Mouse (Mus musculus) kidney, embryonic 15.5 days (tissue): ENCODE measurements around the gene Itga9. TPM values are rescaled to one million over a fixed set of nuclear protein-coding genes. Genes with fewer than 3 reads are reported as not detected.

Source experiments
- ATAC-seq: fragments of 200-750 bp; cut with Nextera tagmentation; replicated peaks from 2 replicates; pipeline ENCODE4 v1.8.0; 2017; ENCODE audit warnings: moderate TSS enrichment; ENCODE audit not compliant: low FRiP score
- H3K27ac ChIP-seq: fragments of 300-500 bp; sonication (generic); 2 replicates; pipeline ENCODE4 v1.5.1; 2015; ENCODE audit warnings: mild to moderate bottlenecking, inconsistent platforms
- H3K27me3 ChIP-seq: fragments of 300-500 bp; sonication (generic); 2 replicates; pipeline ENCODE4 v1.6.1; 2015; ENCODE audit warnings: inconsistent platforms
- H3K36me3 ChIP-seq: fragments of 300-500 bp; sonication (generic); 2 replicates; pipeline ENCODE4 v1.6.1; 2015; ENCODE audit warnings: inconsistent platforms
- H3K4me1 ChIP-seq: fragments of 300-500 bp; sonication (generic); 2 replicates; pipeline ENCODE4 v1.6.1; 2015; ENCODE audit warnings: inconsistent platforms
- H3K4me2 ChIP-seq: fragments of 300-500 bp; sonication (generic); 2 replicates; pipeline ENCODE4 v1.6.1; 2015; ENCODE audit warnings: moderate library complexity, mild to moderate bottlenecking, inconsistent platforms
- H3K4me3 ChIP-seq: fragments of 300-500 bp; sonication (generic); replicated peaks from 2 replicates; pipeline ENCODE4 v1.5.1; 2015; ENCODE audit warnings: mild to moderate bottlenecking, inconsistent platforms
- H3K9ac ChIP-seq: fragments of 300-500 bp; sonication (generic); 2 replicates; pipeline ENCODE4 v1.6.1; 2015; ENCODE audit warnings: mild to moderate bottlenecking, inconsistent platforms
- H3K9me3 ChIP-seq: fragments of 300-500 bp; sonication (generic); replicated peaks from 2 replicates; pipeline ENCODE4 v1.6.1; 2016; ENCODE audit warnings: inconsistent platforms
- WGBS: fragments of 180-500 bp; shearing (Covaris S2); methylation state at CpG from one replicate; pipeline ENCODE4 v1.1.7; 2015; ENCODE audit warnings: mixed read lengths; 5-methylcytosine and 5-hydroxymethylcytosine counted together
- polyA plus RNA-seq: library from polyadenylated mRNA; unstranded; fragments of >200 nt; fragmentation: Nextera tagmentation; extraction: Ambion mirVana; gene quantifications from 2 replicates; pipeline ENCODE4 v1.2.1, GENCODE M21; 2015

Gene Itga9
- polyA plus RNA-seq, 1 experiment from 2014 or later: 26.1 TPM

DNA sequence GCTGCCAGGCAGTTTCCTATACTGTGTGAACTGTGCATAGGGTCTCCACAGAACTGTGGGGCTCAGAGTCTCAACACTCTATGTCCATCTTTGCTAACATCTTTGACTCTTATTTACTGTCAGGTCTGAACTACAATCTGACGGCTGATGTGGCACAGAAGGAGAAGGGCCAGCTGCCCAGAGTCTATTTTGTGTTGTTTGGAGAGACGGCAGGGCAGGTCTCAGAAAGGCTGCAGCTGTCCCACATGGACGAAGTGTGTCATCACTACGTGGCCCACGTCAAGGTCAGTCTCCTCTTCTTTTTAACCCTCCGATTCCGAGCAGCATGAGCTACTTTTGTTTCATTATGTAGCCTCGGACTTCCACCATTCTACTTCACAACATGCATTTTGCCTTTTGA, 91.7 kb downstream of the Itga9 start:
- Histone ChIP-seq H3K27me3 (no peaks in the 10 kb centered on the region), H3K27ac (no peak overlapping the region), H3K4me2 (no peak overlapping the region), H3K9ac (no peak overlapping the region), H3K36me3 (peaks cover 41% of the 10 kb centered on the region; the same call in 1 of the 2 replicates), H3K9me3 (no peaks in the 10 kb centered on the region), H3K4me3 (no peak overlapping the region), H3K4me1 (peaks cover 31% of the 10 kb centered on the region)
- no peak for ATAC-seq
- WGBS: 65% methylated on average over 8 of the region's 8 CpGs

DNA sequence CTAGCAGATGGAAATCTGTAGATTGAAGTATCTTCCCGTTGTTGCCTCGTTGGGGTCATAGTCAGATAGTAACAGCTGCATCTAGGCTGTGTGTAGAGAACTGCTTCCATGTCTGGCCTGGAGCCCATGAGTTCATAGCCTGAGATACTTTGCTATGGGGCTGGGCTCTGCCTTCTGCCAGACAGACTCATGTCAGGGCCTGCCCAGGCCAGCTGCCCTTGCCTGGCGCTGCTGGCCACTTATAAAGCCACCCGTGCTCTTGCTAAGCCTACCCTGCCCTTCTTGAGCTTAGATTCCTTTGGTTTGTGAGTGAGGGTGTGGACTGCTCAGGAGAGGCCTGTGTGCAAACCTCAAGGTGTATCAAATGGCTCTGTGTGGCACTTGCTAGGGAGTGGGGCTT, 93.2 kb downstream of the Itga9 start:
- Histone ChIP-seq H3K36me3 (peaks cover 38% of the 10 kb centered on the region; the same call in 1 of the 2 replicates), H3K4me3 (no peak overlapping the region), H3K9ac (no peak overlapping the region), H3K27me3 (no peaks in the 10 kb centered on the region), H3K4me2 (no peak overlapping the region), H3K27ac (peak overlapping the region; percentile 64; the same call in 1 of the 2 replicates), H3K9me3 (no peaks in the 10 kb centered on the region), H3K4me1 (peaks cover 20% of the 10 kb centered on the region)
- WGBS: 83% methylated on average over 4 of the region's 4 CpGs
- no peak for ATAC-seq

DNA sequence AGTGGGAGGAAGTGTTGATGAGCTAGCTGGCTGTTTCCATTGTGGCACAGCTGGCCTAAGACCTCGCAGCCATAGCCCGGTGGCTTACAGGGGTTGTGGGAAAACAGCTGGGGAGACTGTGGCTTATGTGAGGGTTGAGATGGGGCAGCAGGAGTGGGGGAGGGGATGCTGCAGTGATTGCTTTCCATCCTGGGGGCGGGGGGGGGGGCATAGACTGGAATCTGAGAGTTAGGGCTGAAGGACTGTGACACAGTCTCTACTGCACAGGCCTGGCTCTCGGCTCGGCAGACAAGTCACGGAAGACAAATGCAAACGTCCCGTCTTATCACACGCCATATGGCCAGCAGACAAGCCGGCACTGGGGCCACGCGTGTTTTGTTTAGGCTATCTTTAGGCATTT, 94.4 kb downstream of the Itga9 start:
- peaks cover 31% of the 10 kb centered on the region for H3K4me1 ChIP-seq
- H3K4me2 ChIP-seq: no peak overlapping the region
- no peak overlapping the region for H3K4me3 ChIP-seq
- H3K27ac ChIP-seq: peak overlapping the region; percentile 69
- peak; percentile 73; the same call in 1 of the 2 replicates for ATAC-seq
- no peaks in the 10 kb centered on the region for H3K27me3 ChIP-seq
- H3K9me3 ChIP-seq: no peaks in the 10 kb centered on the region
- WGBS: 28% methylated on average over 12 of the region's 12 CpGs
- H3K36me3 ChIP-seq: peaks cover 36% of the 10 kb centered on the region; the same call in 1 of the 2 replicates
- H3K9ac ChIP-seq: no peak overlapping the region

DNA sequence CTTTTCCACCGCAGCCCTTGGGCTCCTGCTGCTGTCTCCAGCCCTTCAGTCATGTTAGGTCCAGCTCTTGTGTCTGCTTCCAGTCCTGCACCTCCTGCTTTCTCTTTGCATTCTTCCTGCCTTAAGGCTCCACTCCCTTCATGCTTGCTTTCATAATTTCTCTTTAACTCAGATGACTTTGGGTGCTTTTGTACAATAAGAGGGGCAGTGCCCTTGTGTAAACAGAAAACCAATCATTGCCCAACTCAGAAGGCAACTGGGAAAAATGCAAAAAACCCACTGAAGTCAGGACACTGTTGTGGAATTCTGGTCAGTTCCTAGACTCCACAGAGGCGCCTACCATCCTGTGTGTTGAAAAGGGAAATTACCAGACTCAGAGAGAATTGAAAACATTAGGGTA, 95.3 kb downstream of the Itga9 start:
- Histone ChIP-seq H3K4me2 (no peak overlapping the region), H3K9ac (no peak overlapping the region), H3K4me1 (peaks cover 40% of the 10 kb centered on the region), H3K27me3 (no peaks in the 10 kb centered on the region), H3K36me3 (peaks cover 36% of the 10 kb centered on the region; the same call in 1 of the 2 replicates), H3K27ac (peak overlapping the region; percentile 69; the same call in 1 of the 2 replicates), H3K4me3 (no peak overlapping the region), H3K9me3 (no peaks in the 10 kb centered on the region)
- WGBS: 74% methylated on average over 2 of the region's 2 CpGs
- no peak for ATAC-seq

DNA sequence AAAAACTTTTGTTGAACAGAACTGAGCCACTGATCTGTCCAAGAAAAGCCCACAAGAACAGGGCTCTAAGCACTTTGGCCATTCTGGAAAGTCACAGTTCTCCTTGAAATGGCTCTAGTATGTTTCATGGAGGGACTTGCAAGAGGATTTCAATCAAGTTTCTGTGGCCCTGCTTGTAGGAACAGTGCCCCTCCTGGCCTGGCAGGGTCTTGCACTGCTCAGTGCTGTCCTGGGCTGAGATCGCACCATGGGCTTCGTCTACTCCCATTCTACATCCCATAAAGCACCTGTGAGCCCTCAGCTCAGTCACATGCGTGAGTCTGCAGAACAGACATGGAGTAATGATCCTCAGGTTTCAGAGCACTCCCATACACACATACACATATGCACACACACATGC, 96.7 kb downstream of the Itga9 start:
- H3K27me3 ChIP-seq: no peaks in the 10 kb centered on the region
- no peak for ATAC-seq
- H3K4me1 ChIP-seq: peaks cover 41% of the 10 kb centered on the region
- H3K36me3 ChIP-seq: peaks cover 39% of the 10 kb centered on the region
- H3K27ac ChIP-seq: no peak overlapping the region
- H3K4me2 ChIP-seq: no peak overlapping the region
- 83% methylated on average over 3 of the region's 3 CpGs for WGBS
- H3K4me3 ChIP-seq: no peak overlapping the region
- H3K9ac ChIP-seq: no peak overlapping the region
- no peaks in the 10 kb centered on the region for H3K9me3 ChIP-seq

GRCm38 (mm10) chr9:118705381-118706074, 99.0 kb downstream of the Itga9 start:
- Histone ChIP-seq H3K27ac (peak overlapping the region; percentile 49), H3K4me1 (peaks cover 41% of the 10 kb centered on the region), H3K27me3 (no peaks in the 10 kb centered on the region), H3K4me2 (peak overlapping the region; percentile 17; the same call in 1 of the 2 replicates), H3K36me3 (peaks cover 34% of the 10 kb centered on the region), H3K4me3 (no peak overlapping the region), H3K9me3 (no peaks in the 10 kb centered on the region), H3K9ac (no peak overlapping the region)
- WGBS: 54% methylated on average over 14 of the region's 14 CpGs
- ATAC-seq: peak; percentile 63

GRCm38 (mm10) chr9:118706176-118706975, 99.9 kb downstream of the Itga9 start:
- no peak for ATAC-seq
- no peak overlapping the region for H3K4me2 ChIP-seq
- WGBS: 56% methylated on average over 18 of the region's 18 CpGs

DNA sequence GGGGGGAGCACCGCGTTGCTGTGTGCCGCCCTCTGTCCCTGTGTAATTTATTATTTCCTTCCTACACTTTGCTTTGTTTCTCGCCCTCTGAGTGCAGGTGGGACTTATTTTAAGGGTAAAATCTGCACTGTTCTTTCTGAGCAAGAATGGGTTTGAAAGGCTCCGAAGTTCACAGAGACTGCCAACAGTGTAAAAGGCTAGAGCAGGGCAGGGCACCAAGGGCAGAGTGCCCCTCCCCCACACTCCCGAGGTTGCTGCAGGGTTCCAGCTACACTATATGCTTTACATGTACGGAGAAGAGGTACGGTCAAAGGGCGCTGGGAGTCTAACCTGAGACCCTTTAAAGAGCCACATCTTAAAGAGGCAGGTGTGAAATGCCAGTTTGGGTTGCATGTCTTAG, 104.1 kb downstream of the Itga9 start:
- Histone ChIP-seq H3K4me2 (no peak overlapping the region), H3K9me3 (no peaks in the 10 kb centered on the region), H3K27me3 (no peaks in the 10 kb centered on the region), H3K9ac (no peak overlapping the region), H3K4me1 (peaks cover 33% of the 10 kb centered on the region), H3K4me3 (no peak overlapping the region), H3K27ac (no peak overlapping the region), H3K36me3 (peaks cover 39% of the 10 kb centered on the region)
- WGBS: 33% methylated on average over 9 of the region's 9 CpGs
- ATAC-seq: no peak

More at GRCm38 (mm10) chr9:118706176-118706975, 99.9 kb downstream of the Itga9 start:
- peak overlapping the region; percentile 49; the same call in 1 of the 2 replicates for H3K27ac ChIP-seq
- H3K36me3 ChIP-seq: peaks cover 37% of the 10 kb centered on the region
- H3K9ac ChIP-seq: no peak overlapping the region
- no peaks in the 10 kb centered on the region for H3K9me3 ChIP-seq
- no peak overlapping the region for H3K4me3 ChIP-seq
- H3K4me1 ChIP-seq: peaks cover 41% of the 10 kb centered on the region
- H3K27me3 ChIP-seq: no peaks in the 10 kb centered on the region

DNA sequence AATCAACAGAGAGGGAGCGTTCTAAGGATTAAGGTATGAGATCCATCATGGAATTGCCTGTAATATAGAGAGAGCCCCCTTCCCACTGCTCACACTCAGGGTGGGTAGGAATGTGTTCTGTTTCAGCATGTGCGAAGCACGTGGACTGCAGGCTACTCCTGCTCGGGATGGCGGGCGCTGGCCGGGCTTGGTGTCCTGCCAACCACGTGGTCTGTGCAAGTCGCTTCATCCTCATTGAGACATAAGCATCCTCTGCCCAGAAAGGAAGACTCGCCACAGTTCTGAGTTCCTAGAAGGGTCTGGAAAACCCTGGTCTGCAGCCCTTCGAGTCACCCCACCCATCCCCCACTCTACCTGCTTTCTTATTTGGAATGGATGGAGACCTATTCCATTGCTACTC, 105.3 kb downstream of the Itga9 start:
- H3K36me3 ChIP-seq: peaks cover 47% of the 10 kb centered on the region
- 93% methylated on average over 11 of the region's 11 CpGs for WGBS
- H3K27ac ChIP-seq: no peak overlapping the region
- no peak for ATAC-seq
- no peak overlapping the region for H3K9ac ChIP-seq
- no peak overlapping the region for H3K4me3 ChIP-seq
- no peak overlapping the region for H3K4me2 ChIP-seq
- H3K4me1 ChIP-seq: peaks cover 31% of the 10 kb centered on the region
- H3K9me3 ChIP-seq: no peaks in the 10 kb centered on the region
- no peaks in the 10 kb centered on the region for H3K27me3 ChIP-seq

GRCm38 (mm10) chr9:118713515-118713914, 107.0 kb downstream of the Itga9 start:
- H3K4me2 ChIP-seq: no peak overlapping the region
- H3K27ac ChIP-seq: no peak overlapping the region
- peaks cover 40% of the 10 kb centered on the region for H3K4me1 ChIP-seq
- 86% methylated on average over 8 of the region's 8 CpGs for WGBS
- no peak for ATAC-seq
- H3K27me3 ChIP-seq: no peaks in the 10 kb centered on the region
- H3K9ac ChIP-seq: no peak overlapping the region
- H3K9me3 ChIP-seq: no peaks in the 10 kb centered on the region
- no peak overlapping the region for H3K4me3 ChIP-seq
- H3K36me3 ChIP-seq: peaks cover 40% of the 10 kb centered on the region

- Histone ChIP-seq H3K4me1 (peaks cover 40% of the 10 kb centered on the region), H3K4me2 (no peak overlapping the region), H3K9ac (no peak overlapping the region), H3K9me3 (no peaks in the 10 kb centered on the region), H3K27me3 (no peaks in the 10 kb centered on the region), H3K27ac (no peak overlapping the region), H3K4me3 (no peak overlapping the region), H3K36me3 (peaks cover 37% of the 10 kb centered on the region)
- ATAC-seq: no peak
- 84% methylated on average over 5 of the region's 5 CpGs for WGBS
Measured at GRCm38 (mm10) chr9:118714536-118714935, 108.0 kb downstream of the Itga9 start.

- H3K36me3 ChIP-seq: peaks cover 39% of the 10 kb centered on the region
- WGBS: 76% methylated on average over 9 of the region's 9 CpGs
- peak overlapping the region; percentile 55 for H3K27ac ChIP-seq
- no peak overlapping the region for H3K9ac ChIP-seq
- ATAC-seq: no peak
- H3K4me2 ChIP-seq: no peak overlapping the region
- H3K27me3 ChIP-seq: no peaks in the 10 kb centered on the region
- no peaks in the 10 kb centered on the region for H3K9me3 ChIP-seq
- peaks cover 27% of the 10 kb centered on the region for H3K4me1 ChIP-seq
- no peak overlapping the region for H3K4me3 ChIP-seq
Measured at GRCm38 (mm10) chr9:118715971-118716628, 109.6 kb downstream of the Itga9 start.
